Mouse (Mus musculus) kidney, postnatal 25 days (tissue): Measurements from ENCODE around the gene Angptl1.

ENCODE experiments used
- DNase-seq, 2 experiments: peaks; one replicate each; pipeline ENCODE4 v3.0.0; 2021; ENCODE audit warnings: mixed read lengths in 2 of 2

The Angptl1 gene

DNA sequence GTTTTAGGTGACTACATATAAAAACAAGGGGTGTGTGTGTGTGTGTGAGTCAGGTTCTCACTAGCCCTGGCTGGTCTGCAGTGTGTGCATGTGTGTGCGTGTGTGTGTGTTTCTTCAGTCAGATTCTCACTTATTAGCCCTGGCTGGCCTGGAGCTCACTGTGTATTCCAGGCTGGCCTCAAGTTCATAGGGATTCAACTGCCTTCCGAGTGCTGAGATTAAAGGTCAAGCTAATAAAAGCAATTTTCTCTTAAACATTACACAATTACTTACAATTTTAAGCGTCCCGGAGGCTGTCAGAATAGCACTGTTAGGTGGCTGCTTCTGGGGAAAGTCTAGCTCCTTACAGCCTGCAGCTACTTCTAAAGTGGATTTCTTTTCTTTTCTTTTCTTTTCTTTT, at the start of gene Angptl1:
Gene Angptl1, plus strand, starts transcription at position 386 of the 400 bp plus-strand sequence.
- DNase-seq, result peak; percentile 9 to 50

DNA sequence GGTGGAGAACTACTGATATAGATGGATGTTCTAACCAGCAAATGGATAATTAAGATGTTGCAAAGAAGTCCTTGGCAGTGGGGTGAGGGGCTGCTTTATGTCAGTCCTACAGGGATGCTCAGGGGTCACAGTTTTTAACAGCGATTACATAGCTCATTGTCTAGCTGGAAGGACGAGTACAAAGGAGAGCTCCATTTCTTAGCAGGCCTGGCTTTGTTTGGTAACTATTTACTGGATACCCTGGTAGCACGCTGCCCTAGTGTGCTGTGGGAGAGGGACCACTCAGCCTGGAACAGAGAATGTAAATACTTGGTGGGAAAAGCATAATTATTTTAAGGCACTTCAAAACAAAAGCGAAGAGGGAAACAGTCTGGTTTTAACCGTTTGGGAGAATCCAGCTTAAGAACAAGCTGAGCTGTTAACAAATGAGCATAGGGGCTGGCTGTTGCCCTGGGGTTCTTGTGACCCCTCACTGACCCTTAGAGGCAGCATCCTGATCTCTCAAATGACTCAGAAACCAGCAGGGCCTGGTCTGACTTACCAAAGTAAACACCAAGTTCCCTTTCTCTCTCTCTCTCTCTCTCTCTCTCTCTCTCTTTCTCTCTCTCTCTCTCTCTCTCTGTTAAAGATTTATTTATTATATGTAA, 48.4 kb upstream of the Angptl1 start:
- no peak for DNase-seq

- DNase-seq, result peak; percentile 15 to 66
Measured at GRCm38 (mm10) chr1:156796251-156796650, 42.1 kb upstream of the Angptl1 start.

DNA sequence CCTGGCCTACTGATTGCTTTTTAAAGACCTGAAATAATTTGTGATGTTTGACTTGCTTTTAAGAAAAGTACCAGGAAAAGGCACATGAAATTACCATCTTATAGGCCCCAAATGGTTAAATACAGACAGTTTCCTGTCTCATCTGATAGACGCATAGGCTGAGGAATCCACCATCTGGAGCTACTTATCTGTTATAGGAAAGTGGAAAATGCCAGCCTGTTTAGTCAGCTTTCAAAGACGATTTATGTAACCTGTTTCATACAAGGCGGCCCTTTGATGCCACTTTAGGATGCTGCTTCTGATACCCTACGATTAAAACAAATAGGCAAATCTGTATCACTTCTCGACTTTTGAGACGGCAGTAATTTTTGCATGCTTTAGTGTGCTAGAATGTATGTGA, 37.1 kb upstream of the Angptl1 start:
- no peak for DNase-seq

GRCm38 (mm10) chr1:156808332-156808731, 30.0 kb upstream of the Angptl1 start:
- peak; percentile 54 to 74 for DNase-seq

GRCm38 (mm10) chr1:156811928-156812327, 26.4 kb upstream of the Angptl1 start:
- no peak for DNase-seq

DNA sequence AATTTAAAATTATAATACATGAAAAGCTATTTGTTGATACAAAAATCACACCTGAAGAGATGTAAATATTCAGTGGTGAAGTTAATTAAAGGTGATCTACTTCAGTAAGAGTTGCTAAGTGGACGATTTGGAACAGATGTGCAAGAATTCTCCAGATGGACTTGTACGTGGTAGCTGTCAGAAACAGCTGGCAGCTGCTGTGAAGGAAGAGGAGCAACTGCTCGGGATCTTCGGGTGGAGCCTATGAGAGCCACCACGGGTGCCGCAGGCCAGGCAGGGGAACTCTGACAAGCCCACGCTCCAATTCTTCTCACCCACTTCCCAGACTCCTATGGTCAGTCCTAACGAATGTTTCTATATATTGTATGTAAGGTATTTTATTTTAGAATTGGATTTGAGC, 25.6 kb upstream of the Angptl1 start:
- no peak for DNase-seq

GRCm38 (mm10) chr1:156813485-156813884, 24.9 kb upstream of the Angptl1 start:
- DNase-seq, result no peak

DNA sequence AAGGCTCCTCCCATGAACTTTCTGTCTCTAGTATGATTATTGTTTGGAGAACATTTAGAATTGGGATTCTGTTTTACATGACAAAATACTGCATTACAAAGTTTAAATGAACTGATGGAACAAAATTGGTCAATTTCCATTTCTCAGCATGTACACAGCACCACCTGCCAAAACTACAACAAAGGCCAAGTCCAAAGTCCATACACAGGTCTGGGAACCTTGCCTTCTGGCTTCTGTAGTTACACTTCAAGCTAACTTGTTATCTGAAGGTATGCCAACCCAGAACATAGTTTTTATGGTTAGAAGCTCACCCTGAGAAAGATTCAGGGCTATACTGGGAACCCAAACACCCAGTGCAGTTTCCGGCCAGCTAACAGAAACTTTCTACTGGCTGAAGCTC, 19.1 kb upstream of the Angptl1 start:
- DNase-seq, result peak; percentile 62 to 64

- peak; percentile 42 to 75 for DNase-seq
Measured at GRCm38 (mm10) chr1:156838695-156839094, 333 bp downstream of the Angptl1 start.

DNA sequence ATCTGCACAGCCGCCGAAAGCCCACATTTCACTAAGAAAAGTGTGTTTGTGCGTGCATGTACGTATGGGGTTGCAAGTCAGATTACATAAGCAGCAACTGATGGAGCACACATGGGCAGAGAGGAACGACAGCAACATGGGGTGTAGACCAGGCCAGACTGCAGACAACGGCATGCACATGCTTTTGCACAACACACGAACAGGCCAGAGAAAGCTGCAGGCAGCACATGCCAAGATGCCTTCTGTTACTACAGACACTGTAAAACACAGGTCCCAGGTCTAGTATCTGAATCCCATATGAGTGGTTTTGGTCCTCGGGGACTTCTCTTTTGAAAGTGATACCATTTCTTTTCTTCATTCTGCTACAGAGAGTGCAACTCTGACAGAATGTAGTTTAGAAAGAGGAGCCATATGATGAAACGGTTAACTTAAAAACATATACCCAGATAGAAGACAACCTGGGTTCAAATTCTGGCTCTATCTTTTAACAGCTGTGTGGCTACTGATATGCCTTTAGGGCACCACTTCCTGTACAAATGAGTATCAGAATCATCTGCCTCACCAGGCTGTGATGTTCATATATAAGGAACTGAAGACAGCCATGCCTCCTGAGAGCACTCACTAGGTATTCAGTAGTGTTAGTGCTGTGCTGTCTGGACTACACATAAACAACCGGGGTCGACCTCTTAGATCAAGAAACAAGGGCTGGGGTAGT, 3.4 kb downstream of the Angptl1 start:
- DNase-seq, result no peak

DNA sequence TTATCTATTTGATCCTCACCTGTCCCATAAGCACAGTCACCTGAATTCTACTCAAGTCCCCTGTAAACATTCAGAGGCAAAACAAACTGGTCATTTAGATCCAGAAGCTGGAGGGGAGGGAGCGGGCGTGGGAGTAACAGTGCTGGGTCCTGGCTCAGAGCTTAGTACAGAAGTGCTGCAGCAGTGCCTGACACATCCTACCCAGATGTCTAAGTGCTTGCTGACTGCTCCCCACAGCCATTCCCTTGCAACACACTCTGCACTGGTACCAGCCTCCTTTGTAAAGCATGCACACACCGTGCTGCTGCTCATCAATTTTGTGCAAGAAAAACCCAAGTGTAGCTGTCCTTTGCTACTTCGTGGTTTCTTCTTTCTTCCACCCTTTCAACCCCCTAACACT, 8.7 kb downstream of the Angptl1 start:
- DNase-seq, result no peak

DNA sequence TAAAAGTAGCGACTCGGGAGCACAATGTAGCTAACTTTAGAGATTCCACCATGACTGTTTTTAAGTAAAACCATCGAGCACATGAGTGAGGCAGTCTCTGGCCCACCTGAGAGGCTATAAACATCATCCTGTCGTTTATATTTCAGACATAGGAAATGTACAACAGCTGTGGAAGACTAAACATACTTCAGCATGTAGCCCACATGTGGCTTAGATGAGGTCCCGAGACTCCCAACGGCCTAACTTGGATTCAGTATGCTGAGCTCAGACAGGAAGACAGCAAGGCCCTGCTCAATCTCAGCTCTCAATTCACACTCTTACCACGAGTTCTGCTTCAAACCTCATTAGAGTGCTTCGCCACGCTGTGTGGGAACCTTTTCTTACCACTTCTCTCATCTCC, 14.0 kb downstream of the Angptl1 start:
- no peak for DNase-seq

- no peak for DNase-seq
Measured at GRCm38 (mm10) chr1:156852872-156853271, 14.5 kb downstream of the Angptl1 start.

DNA sequence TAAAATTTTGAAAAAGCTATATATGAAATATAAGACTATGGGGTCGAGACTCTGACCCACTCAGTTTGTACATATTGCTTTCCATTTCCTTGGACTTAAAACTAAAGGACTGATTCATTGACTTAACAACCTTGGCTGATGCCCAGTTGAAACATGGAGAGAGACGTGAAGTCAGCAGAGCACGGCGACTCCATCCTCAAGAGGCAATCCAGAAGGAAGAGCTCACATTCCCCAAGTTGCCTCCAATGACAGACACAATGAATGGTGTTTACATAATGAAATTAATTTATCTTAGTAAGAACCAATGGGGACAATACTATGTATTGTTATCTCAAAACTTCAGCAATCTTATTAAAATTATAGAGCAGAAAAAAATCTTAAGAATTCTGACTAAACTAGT, 16.2 kb downstream of the Angptl1 start:
- no peak for DNase-seq

DNA sequence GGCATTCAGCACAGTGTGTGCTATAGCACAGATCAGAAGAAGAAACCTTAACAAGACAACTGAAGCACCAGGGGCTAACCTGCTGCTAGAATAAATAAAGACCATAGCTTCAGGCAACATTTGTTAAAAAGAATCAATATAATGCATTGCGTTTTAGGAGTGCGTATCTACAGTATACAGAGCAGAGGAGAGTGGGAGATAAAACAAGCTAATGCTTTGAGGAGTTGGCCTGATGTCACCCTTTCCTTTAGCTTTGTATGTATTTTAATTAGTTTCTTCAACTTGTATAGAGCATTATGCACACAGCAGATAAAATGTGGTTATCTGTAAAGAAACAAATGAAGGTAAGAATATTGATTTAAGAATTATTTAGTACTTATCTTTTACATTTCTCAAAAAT, 18.3 kb downstream of the Angptl1 start:
- no peak for DNase-seq

- no peak for DNase-seq
Measured at GRCm38 (mm10) chr1:156859156-156859555, 20.8 kb downstream of the Angptl1 start.

GRCm38 (mm10) chr1:156859711-156860250, 21.4 kb downstream of the Angptl1 start:
- DNase-seq, result no peak

DNA sequence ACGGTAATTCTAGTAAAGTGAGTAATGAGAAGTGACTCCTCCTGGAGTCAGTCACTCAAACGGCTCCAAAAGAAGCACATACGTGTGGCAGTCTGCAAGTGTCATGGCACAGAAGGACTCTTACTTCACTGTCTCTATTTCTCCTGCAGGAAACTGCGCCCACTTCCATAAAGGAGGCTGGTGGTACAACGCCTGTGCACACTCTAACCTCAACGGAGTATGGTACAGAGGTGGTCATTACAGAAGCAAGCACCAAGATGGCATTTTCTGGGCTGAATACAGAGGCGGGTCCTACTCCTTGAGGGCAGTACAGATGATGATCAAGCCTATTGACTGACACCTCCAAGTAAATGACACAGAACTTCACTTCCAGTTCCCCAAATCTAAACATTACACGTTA, 21.9 kb downstream of the Angptl1 start:
- no peak for DNase-seq

DNA sequence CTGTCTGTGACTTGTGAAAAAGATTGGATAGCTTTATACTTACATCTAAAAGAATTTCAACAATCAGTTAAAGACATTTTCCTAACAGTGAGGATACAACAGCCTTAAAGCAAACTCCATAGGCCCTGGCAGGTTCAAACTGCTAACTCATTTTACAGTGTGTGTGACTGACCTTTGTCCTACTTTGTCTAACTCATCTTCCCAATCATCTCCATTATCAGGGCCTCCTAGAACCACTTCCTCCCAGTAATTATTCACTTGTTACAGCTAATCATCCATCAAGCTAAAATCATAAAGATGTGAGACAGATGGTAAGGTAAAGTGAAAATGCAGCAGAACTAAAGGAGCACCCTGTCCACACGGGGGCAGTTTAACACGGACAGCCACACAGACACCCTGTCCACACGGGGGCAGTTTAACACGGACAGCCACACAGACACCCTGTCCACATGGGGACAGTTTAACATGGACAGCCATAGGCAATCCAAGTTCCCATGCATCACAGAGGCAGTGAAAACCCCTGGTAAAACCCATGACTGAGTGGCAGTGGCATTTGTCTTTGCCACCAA, 23.2 kb downstream of the Angptl1 start:
- peak in 1 of 2 experiments; percentile 23 for DNase-seq

DNA sequence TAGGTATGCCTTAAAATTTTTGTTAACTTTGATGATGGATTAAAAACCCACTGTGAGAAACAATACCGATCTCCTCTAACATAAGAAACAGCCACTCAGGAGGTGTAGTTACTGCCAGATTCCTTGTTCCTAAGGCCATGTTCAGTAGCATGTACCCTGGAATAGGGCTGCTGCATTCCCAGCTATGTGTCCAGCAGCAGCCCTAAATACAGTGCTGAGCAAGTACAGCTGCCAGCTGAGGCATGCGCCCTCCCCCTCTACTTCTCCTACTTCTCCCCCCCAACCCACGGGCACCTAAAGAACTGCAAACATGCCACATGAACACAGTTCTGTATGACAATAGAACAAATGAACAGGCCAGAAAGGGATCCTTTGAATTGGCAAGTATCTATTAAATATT, 25.4 kb downstream of the Angptl1 start:
- DNase-seq, result no peak

DNA sequence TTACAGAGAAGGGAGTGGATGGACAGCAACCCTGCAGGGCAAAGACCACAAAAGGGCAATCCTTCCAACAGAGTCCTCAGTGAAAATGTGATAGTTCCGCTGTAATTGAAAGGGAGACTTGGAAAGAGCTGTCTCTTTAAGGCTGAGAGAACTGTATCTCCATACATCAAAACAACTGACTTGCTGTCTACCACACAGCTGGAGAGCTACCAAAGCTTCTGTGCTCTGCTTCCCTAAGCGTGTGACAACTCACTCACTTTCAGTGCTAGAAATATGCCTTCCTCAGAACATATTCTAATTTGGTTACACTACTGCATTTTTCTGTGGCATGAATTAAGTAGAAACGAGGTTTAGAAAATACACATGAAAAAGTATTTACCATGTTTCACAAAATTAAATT, 25.9 kb downstream of the Angptl1 start:
- no peak for DNase-seq

DNA sequence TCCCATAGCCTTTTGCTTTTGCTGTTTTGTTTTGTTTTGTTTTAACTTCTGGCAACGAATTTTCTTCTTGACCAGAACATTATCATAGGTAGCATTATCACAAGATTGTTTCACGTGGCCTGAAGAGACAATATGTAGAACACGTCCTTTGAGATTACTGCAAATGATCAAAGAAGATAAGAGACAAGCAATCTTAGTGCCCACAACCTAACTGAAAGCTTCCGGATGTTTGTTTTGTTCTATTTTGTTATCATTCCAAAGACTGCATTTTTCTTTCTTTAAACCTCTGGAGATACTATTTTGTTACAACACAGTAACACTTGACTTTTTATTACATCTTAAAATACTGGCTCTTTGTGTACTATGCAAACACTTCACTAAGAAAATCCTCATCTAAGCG, 31.7 kb downstream of the Angptl1 start:
- DNase-seq, result no peak

- no peak for DNase-seq
Measured at GRCm38 (mm10) chr1:156870616-156871015, 32.3 kb downstream of the Angptl1 start.
